Mouse (Mus musculus) heart, postnatal 0 days (tissue): ENCODE results near the gene Mta3.

Experiments used
- CTCF ChIP-seq: IDR thresholded peaks from 2 replicates; pipeline ENCODE4 v1.5.1; 2016; ENCODE audit warnings: antibody characterized with exemption, control low read depth, low read depth
- EP300 ChIP-seq: IDR thresholded peaks from 2 replicates; pipeline ENCODE4 v1.6.1; 2016; ENCODE audit warnings: antibody characterized with exemption, low read depth

- TF ChIP-seq CTCF: no peak
- no peak for TF ChIP-seq EP300
These were observed 21.7 kb downstream of the Mta3 start for GRCm38 (mm10) chr17:83727707-83728106.
